Mouse (Mus musculus): ENCODE measurements around the gene Gm17555.
"Not testable (repeated sequence)": the region's sequence is repeated elsewhere in the genome, so short reads cannot be mapped to it uniquely, and the experiment has no call there.

Gm17555 gene

DNA sequence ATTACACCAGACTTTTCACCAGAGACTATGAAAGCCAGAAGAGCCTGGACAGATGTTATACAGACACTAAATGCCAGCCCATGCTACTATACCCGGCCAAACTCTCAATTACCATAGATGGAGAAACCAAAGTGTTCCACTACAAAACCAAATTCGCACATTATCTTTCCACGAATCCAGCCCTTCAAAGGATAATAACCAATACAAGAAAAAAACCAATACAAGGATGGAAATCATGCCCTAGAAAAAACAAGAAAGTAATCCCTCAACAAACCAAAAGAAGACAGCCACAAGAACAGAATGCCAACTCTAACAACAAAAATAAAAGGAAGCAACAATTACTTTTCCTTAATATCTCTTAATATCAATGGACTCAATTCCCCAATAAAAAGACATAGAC lies at the start of gene Gm17555:
Gene Gm17555 (plus strand): TSS at position 301 of the 400 bp plus-strand sequence.
- not testable (repeated sequence) for DNase-seq

DNA sequence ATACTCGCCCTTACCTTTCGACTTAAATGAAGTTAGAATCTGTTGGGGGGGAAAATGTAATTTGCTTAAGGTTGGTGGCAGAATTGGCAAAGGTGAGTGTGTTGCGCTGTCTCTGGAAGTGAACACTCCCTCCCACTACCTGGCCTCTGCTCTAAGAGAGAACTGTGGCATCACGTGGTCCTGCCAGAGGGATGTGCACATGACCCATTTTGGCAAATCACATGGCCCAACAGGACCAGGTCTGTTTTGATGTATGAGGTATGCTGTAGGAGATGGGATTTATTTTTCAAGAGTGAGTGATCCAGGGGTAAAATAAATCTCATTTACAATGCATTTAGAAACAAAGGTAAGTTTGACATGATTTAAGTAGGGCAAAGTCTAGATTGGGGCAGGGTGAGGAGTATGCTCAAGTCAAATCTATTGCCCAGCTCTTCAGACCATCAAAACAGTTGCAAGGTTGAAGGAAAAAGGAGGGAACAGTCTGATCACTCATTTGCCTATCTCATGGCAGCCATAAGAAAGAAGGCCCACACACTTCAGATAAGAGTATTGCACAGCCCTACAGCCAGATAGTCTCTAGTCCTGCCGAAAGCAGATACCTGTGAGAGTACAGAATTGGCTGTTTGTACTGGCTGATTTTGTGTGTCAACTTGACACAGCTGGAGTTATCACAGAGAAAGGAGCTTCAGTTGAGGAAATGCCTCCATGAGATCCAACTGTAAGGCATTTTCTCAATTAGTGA lies 49.5 kb upstream of the Gm17555 start:
- no peak for DNase-seq

DNA sequence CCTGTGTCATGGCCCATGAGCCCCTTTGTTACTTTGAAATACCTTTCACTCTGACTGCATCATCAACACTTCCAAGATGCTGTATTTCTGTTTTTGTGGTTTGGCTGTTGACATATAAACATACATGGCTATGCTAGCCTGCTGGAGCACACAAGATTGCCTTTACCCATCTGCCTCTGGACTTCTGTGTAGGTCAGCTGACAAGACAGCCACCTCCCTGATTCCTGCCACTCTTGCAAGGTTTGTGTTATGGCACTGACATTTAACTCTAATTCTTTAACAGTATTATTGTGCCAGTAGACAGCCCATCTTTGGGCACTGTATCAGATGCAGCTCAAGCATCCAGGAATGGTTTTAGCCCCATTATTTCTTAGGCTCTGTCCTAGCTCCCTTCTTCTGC lies 48.6 kb upstream of the Gm17555 start:
- DNase-seq: no peak

DNA sequence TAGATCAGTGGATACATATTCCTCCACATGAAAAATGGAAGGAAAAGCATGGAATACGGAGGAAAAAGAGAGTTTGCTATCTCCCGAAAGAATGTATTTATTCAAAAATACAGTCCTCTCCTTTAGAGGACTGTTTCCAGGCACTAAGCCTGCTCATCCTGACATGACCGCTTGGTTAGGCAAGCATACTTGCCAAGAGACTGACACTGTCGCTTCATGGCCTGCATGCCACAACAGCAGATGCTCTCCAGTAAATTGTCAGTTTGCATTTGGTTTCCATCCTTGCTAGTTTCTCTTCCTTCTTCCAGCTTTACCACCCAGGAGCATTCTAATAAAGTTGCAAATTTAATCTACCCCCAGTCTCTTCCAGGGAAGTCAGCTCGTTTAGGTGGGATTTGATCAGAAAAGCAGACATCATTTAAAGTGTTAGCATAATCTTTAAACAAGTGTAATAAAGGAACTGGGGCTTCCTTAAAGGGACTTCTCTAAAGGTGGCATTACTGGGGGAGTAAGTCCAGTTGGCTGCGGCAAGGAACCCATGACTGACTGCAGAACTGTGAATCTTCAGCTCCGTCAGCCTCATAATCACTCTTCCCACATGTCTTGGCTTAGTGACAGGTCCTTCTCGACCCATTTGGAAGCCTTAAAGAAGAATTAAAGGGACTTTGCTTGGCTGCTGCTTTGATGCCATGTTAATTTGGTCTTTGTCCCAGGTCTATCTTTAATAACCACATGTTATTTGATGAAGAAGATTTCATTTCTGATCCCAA lies 47.9 kb upstream of the Gm17555 start:
- no peak for DNase-seq

DNA sequence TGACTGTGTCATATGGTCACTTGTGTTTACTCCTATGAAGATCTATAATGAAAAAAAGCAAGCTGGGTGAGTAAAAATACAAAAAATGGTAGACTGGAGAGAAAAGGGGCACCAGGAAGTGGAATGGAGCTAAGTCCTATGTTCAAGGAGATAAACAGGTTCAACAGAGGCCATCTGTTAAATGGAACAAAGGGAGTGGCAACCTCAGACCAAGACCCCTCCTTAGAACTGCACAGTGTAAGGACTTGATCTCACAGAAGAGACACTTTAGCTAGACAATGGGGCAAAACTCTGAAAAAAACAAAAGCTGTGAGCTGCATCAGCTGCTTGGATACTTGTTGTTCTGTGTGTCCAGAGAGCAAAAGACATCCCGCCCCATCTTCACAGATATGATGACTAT lies 43.5 kb upstream of the Gm17555 start:
- DNase-seq: no peak

DNA sequence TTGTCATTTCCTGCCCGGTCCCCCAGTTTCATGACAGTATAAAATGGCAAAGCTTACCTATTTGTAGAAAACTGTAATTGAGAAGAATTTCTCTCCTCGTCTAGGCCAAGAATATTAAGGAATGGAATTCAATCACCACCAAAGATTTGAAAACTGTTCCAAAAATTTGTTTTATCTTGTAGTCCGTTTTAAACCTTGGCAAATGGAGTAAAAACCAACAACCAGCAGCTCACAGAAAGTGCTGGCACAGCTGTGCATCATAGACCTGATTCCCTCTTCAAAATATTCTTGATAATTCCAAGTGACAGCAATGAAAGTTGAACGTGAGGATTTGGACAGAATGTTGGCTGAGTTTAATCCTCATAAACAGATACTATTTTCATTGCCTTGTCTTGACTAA lies 23.6 kb upstream of the Gm17555 start:
- no peak for DNase-seq

DNA sequence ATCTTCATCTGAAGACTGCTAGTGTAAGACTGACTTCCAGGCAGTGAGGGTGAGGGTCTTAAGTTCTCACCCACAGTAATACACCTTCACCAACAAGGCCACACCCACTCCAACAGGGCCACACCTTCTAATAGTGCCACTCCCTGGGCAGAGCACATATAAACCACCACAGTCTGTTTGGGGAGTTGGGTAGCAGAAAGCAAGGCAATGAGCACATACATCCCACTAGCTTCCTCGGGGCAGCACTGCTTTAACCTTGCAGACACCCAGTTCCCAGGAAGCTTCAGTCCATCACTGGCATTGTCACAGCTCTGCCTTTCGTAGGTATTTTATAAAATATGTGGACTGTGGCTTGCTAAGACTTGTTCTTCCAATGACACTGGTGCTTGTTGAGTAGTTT lies 22.8 kb upstream of the Gm17555 start:
- no peak for DNase-seq

DNA sequence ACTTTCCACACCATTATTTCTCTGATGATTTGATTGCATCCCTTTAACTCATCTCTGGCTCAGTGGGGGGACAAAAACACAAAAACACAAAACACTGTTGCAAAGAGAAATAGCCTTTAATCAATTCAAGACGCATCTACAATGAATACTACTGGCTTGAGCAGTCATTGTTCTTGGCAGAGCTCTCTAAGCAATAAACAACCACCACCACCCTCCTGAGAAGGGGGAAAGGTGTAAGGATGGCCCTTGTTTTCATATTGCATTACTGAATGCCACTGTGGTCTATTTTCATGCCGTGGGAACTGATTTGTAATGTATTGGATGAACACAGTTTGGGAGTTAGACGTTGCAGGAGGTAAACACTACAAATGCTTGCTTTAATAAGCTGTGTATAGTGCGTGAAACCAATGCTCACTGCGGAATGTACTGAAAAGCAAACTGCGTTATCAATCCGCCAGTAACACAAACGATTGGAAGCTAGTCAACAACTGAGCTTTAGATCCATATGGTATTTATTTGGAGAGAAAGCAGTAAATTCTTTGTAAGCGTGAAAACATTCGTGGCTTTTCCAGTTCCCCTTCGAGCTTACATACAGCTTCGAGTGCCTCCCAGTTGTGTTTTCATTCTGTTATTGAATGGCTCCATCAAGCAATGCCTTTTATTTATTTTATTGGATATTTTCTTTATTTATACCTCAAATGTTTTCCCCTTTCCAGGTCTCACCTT lies 19.1 kb upstream of the Gm17555 start:
- DNase-seq: no peak

DNA sequence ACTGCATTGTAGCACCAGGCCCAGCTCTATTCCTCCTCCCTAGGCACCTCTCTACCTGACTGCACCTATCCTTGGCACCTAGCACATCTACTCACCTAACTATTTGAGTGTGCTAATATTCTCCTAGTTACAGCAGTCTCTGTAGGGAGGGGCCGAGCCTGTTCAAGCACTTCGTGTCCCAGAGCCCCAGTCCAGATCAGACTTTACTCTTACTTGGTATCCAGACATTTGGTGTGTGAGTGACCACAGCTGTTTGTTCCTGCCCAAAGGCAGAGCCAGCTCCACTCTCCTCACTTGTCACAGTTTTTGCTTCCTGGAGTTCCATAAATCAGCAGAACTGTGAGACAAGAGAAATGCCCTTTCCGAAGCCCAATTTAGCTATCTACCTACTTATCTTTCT lies 15.9 kb upstream of the Gm17555 start:
- DNase-seq: no peak

DNA sequence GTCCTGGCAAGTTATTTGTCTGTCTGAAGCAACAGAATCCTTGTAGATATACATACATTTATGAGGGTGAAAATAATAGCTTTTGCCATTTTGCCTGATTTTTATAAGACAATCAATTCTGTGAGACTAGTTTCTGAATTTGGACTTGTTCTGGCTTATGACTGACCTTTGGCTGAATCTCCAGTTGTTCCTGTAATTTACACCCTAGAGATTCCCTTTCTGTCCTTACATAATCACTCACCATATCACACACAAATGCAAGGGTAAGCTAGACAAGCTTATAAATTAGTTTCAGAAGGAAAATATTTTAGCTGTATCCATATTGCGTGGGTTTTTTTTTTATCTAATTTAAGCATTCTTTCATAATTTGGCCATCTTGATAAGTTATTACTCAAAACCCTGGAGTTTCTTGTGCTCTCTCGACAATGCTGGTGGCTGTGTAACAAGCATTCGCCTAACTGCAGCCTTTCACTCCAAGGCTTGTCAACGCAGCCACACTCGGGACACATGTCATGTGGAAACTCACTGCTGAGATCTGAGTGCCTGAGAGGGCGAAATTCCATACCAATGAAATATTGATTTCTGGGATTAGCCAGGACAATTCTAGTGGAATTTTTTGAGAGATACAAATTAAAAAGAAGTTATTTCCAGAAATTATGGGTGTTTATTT lies 3.8 kb upstream of the Gm17555 start:
- no peak for DNase-seq

DNA sequence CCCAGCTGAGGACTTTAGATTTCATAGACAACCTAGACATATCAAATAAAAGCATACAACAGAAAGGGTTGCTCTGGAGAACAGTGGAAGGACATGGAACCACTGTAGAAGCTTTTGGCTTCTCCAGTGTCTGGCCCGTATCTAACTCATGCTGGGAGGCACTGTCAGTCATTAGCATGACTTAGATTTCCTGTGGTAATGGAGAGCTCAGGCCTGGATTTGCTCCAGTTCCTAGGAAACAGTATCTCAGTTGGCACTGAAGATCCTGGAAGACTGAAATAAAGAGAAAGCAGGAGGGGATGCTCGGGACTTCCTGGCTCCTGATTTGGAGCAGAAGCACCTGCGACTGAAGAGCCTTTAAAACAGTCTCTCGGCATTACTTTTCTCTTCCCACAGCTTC lies 12.7 kb downstream of the Gm17555 start:
- no peak for DNase-seq

DNA sequence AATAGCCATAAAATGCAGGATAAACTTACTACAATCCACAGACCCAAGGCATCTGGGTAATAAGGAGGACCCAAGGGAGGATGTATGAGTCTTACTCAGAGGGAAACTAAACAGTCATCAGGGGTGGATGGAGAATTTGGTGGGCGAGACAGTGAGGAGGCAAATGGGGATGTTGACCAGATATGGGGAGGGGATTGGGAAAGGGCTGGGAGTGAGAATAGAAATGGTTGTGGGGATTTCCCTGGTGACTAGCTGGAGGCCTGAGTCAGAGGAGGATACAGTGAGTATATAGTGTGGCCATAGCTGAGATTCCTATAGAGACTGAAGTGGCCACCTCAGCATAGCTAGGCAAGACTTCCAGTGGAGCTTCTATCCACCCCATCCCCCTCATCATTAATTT lies 16.8 kb downstream of the Gm17555 start:
- no peak for DNase-seq

DNA sequence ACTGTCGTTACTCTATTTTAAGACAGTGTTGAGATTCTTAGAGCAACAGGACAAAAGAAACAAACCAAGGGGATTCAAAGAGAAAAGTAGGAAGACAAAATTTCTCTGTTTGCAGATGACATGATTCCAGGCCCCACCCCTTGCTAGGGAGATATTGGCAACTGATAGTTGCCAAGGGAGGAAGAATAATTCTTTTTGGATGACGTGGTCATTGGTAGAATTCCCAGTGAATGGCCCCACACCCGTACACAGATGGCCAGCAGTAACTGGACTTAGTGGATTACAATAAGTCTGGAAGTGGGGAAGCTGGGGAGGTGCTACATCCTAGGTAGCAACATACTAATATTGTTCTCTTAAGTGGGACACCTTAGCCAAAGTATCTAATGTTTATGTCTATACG lies 22.0 kb downstream of the Gm17555 start:
- no peak for DNase-seq

DNA sequence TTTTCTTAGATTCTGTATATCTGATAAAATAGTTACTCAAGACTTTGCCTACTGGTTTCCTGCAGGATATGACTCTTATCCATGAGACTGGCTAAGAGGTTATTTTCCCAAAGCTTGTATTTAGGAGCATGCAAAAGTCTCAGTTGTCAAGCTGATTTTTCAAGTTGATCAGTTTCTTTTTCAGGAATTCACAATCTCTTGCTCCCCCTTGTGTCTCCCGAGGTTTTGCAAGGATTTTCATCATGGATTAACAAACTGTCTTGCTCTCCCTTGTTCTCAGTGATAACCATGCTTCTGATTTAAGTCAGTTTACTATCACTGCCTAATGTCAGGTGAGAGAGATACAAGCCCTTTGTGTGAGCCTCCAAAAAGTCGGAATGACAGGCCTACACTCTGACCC lies 30.5 kb downstream of the Gm17555 start:
- DNase-seq: no peak

DNA sequence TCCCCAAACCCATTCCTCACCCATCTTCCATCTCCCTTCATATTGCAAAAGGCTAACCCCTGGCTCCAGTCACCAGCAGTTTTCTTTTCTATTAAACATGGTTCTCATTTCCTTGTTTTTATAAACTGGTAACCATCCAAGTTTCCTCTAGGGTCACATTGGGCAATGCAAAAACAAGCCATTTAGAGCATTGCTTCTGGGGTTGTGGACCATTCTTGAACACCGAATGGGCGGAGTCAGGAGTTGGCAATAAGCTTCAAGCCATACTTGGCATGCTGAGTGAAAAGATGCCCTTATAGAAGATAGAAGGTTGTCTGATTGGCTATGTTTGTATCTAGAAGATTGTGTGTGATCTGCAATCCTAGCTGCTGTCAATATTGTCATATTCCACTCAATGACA lies 33.6 kb downstream of the Gm17555 start:
- no peak for DNase-seq

DNA sequence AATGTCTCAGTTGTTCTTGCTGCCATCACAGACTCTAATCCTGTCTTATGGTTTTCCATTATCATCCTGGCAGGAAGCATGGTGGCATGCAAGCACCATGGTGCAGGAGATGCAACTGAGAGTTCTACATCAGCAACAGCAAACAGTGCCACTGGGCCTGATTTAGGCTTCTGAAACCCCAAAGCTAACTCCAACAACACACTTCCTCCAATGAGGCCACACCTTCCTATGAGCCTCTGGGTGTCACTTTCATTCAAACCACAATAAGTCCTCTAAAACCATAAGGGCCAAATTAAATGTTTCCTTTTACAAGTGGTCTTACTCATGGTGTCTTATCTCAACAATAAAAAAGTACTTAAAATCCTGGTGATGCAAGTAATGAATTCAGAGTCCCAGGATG lies 37.3 kb downstream of the Gm17555 start:
- DNase-seq: no peak
